Mouse (Mus musculus) kidney, adult 18-20 months (tissue): ENCODE measurements around the gene Atp6v1b1.
"Not testable (repeated sequence)": the region's sequence is repeated elsewhere in the genome, so short reads cannot be mapped to it uniquely, and the experiment has no call there.

Experiments used
- DNase-seq: peaks from one replicate; pipeline ENCODE4 v3.0.0; 2021

Atp6v1b1 gene

GRCm38 (mm10) chr6:83786426-83786825 is 43.6 kb downstream of the Atp6v1b1 start:
- DNase-seq, result no peak

GRCm38 (mm10) chr6:83788554-83788953 is 45.8 kb downstream of the Atp6v1b1 start:
- no peak for DNase-seq

DNA sequence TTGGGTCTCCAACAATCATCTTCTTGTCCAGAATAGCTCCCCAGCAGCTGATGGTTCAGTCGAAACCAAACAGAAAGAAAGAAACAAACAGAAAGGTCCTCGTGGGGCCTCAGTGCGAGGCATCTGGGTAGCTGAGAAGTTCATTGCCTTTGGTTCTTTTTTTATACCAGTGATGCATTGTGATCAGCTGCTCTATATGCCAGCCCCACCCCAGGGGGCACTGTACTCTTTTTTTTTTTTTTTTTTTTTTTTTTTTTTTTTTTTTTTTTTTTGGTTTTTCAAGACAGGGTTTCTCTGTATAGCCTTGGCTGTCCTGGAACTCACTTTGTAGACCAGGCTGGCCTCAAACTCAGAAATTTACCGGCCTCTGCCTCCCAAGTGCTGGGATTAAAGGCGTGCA is 47.7 kb downstream of the Atp6v1b1 start:
- not testable (repeated sequence) for DNase-seq

DNA sequence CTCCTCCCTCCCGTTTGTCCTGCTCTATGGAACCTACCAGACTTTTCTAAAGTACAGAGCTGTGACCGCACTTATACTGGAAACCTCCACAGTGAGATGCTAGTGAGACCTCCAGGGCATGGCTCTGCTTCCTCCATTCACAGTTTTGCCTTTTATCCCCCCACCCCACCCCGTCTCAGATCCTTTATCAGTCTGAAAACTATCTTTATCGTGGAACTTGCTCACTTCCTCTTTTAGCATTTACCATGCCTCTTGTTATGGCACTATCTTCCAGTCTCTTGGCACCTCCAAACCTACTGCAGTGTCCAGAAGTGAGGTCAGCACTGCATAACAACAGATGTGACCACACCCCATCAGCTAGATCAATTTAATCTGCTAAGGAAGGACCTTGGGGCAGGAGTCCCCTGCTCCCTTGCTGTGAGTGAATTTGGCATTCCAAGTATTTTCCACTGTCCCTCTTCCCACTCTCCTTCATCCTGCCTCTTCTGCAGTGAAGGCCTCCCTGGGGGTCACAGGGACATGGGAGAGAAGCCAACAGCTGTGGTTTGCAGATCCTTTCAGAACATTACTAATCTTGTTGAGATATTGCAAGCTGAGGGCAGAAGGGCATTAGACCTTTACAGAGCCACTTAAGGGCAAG is 48.6 kb downstream of the Atp6v1b1 start:
- no peak for DNase-seq

DNA sequence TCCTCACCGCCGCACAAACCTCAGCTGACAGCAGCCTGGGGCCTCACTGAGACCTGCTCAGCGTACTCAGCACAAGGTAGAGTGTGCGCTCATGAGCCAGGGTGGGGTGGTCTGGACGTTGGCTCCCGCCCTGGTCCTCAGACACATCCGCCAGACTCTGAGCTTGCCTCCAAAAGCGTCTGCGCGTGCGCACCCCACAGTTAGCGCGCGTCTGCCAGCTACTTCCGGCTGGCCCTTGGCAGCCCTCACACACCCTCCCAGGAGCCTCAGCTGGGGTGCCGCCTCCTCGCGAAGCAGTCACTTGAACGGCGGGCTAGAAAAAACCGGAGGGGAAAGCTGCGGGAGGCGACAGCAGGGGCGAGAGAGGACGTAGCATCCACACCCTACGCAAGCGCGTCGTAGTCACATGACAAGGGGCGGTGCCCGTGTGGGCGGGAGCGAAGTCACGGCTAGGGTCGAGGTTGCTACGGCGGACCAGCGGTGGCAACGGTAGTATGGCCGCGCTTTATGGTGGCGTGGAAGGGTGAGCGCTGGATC is 52.0 kb downstream of the Atp6v1b1 start, which contains the start of gene Nagk:
Nagk (plus strand) TSS at position 223 of the 537 bp plus-strand sequence.
- peak; percentile 97 for DNase-seq

DNA sequence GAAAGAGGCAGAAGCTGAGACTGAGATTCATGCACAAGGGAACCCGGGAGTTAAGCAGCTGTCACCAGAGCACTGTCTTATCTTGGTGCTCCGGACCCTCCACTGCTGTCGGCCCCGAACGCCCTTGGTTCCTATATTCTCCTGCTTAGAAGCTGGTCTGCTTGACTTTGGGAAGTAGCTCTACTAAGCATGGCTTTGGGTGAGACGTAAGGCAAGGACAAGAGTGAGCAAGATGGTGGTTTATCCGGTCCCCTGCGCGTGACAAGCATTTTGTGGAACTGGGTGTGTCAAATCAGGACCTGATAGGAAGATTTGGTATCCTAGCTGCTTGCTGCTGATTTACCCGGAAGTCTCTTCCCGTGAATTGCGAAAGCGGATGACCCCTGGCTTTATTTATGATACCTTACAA is 52.7 kb downstream of the Atp6v1b1 start:
- no peak for DNase-seq

GRCm38 (mm10) chr6:83796686-83797085 is 53.9 kb downstream of the Atp6v1b1 start:
- DNase-seq, result peak; percentile 23

- DNase-seq, result no peak
Observed at GRCm38 (mm10) chr6:83802033-83802432, 59.2 kb downstream of the Atp6v1b1 start.

DNA sequence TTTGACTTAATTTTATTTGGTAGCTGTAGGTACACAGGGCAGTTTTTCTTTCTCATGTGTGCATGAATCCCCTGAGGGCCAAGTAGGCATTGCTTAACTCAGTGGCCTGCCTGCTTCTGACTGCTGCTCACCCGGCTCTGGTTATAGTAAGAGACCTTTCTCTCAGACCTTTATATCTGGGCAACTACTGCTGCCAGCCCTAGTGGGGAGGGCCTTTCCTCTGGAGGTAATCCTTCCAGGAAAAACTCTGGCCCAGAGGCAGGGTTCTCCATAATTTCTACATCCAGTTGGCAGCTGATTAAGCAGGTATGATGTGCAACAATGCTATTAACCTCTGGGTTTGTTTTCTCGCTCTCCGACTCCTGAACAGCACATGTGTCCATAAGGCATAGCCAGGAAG is 60.1 kb downstream of the Atp6v1b1 start:
- no peak for DNase-seq
